Mouse (Mus musculus): ENCODE data around the gene Tgfb1. TPM values are rescaled to one million over a fixed set of nuclear protein-coding genes. Genes with fewer than 3 reads are reported as not detected.
A peak's percentile ranks its signal among the peaks of the same experiment; 100 is the strongest.
"Not testable (repeated sequence)": the region's sequence is repeated elsewhere in the genome, so short reads cannot be mapped to it uniquely, and the experiment has no call there.

The Tgfb1 gene
- total RNA-seq, 2 experiments from 2014 or later: 40.9 to 42.4 TPM

GRCm38 (mm10) chr7:25706578-25707170 lies 19.9 kb downstream of the Tgfb1 start:
- no peak for DNase-seq

DNA sequence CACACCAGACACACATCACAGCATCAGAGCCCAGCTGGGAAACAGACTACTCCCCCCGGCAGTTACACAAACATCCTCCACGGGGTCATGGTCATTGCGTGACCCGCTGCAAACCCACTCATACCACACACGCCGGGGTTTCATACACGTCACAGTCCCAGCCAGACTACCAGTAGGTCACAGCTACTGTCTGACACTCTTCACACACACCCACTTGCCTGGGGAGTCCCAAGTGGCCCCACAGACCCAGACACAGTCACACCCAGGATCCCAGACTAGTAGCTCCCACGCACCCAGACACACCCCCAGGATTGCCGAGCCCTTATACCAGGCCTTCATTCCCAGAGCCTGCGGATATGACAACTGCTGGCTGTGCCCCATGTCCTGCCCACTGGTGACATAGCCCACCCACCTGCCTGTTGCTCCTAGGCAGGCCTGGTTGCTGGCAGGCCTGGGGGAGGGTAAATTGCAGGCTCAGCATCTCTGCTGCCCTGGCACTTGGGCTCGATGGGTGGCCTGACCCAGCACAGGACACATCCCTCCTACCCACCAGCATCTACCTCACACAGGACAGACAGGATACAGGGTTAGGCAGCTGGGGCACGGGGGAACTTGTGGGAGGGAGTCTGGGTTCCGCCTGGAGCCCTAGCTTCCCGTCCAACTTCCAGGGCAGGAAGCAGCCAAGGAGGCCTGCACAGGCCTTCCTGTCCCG lies 20.9 kb downstream of the Tgfb1 start:
- peak; percentile 69 for DNase-seq

DNA sequence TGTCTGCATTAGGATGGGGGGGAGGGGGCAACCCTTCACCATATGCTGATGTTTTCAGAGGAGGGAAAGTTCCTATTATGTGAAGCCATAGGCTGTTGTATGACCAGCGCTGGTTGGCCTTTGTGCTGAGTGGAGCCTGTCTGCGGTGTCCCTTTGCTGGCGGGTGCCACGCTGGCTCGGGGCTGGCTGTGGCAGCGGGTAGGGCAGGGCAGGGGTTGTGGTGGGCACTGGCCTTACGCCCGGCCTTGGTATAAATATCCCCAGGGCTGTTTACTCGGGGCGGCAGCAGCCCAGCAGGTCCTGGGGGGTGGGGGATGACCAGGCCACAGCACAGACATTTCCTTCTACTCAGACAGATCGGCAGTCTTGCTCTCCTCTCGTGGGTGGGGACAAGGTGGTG lies 23.2 kb downstream of the Tgfb1 start:
- peak; percentile 75 for DNase-seq

GRCm38 (mm10) chr7:25710519-25711130 lies 23.8 kb downstream of the Tgfb1 start:
- no peak for DNase-seq

DNA sequence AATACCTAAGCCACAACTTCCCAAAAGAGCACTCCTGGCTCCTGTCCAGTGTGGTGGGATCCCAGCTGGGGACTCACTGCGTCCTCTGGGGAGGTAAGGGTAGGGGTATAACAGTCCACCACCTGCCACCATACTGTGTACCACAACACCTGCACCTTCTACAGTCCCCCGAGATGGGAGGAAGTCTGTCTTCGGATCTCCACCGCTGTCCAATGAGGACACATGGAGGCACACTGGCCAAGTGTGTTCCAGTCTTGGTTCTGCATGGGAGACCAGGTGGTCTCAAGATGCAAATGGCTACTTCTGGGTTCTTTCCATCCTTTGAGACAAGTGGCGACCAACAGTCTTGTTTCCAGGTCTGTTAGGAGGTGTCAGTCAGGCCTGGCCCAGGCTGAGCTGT lies 24.4 kb downstream of the Tgfb1 start:
- DNase-seq: no peak

DNA sequence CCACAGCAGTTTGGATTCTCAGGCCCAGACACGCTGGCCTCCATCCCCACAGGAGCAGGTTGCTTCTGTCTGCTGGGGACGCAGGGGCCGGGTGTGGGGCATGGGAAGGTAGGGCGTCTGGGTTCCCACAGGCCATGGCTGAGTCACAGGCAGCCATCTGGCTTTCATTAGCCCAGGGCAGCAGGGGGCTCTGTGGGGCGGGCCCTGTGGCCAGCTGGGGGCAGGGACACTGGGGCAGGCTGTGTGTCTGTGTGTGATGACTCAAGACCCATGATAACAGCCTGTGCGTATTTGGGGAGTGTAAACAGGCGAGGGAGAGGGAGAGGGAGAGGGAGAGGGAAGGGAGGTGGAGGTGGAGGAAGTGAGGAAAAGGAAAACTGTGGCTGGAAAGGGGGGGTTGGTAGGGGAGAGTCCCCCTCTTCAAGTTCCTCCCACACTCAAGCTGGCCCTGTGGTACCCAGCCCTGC lies 25.0 kb downstream of the Tgfb1 start:
- peak; percentile 69 for DNase-seq

DNA sequence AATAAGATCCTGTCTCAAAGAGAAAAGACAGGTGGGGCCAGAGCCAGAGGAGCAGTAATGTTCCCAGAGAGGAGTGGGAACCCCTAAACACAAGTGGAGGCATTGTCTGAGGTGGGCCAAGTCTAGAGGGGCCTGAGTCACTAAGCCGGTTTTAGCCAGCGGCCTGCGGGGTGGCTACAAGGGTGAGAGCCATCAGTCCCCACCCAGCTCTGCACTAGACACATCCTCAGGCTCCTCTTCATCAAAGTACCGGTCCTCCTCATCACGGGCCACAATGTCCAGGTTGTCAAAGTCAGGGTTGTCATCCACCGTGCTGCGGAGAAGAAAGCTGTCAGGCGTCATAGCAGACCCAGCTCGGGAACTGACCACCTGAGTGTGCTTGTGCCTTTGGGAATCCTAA lies 26.0 kb downstream of the Tgfb1 start:
- no peak for DNase-seq

GRCm38 (mm10) chr7:25714581-25714980 lies 27.8 kb downstream of the Tgfb1 start:
- DNase-seq: no peak

- no peak for DNase-seq
Observed at GRCm38 (mm10) chr7:25715731-25716271, 29.0 kb downstream of the Tgfb1 start.

- no peak for DNase-seq
Observed at GRCm38 (mm10) chr7:25717478-25717877, 30.7 kb downstream of the Tgfb1 start.

GRCm38 (mm10) chr7:25718788-25719417 lies 32.1 kb downstream of the Tgfb1 start, which contains the start of gene Ccdc97:
Ccdc97 (minus strand) TSS chr7:25719088.
- peak; percentile 93 for DNase-seq

DNA sequence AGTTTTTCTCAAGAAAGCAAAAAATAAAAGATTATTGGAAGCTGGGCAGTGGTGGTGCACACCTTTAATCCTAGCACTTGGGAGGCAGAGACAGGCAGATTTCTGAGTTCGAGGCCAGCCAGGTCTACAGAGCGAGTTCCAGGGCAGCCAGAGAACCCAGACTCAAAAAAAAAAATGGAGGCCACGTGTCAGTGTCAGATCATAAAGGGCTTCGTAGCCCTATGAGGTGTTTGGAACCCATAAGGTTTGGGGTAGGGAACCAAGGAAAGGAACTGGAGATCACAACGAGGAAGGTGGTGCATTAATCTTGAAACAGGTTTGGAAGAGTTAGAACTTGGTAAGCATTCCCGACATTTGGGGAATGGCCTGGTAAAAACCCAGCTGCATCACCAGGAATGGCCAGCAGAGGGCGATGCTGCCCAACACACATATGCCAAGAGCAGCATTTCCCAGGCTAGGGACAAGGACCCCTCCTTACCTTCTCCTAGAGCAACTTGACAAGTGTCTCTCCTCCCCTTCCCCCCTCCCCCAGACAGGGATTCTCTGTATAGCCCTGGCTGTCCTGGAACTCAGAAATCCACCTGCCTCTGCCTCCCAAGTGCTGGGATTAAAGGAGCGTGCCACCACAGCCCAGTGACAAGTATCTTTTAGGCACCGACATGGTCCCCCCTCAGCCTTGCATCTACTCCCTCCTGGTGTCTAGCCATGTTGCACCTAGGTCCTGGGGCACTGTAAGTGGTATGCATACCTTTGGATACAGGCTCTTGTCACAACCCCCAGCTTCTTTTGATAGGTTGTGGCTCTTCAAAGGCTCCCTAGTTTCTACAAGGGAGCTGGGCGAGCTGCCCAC lies 33.2 kb downstream of the Tgfb1 start:
- peak; percentile 89 for DNase-seq

GRCm38 (mm10) chr7:25720760-25721159 lies 34.0 kb downstream of the Tgfb1 start:
- no peak for DNase-seq

DNA sequence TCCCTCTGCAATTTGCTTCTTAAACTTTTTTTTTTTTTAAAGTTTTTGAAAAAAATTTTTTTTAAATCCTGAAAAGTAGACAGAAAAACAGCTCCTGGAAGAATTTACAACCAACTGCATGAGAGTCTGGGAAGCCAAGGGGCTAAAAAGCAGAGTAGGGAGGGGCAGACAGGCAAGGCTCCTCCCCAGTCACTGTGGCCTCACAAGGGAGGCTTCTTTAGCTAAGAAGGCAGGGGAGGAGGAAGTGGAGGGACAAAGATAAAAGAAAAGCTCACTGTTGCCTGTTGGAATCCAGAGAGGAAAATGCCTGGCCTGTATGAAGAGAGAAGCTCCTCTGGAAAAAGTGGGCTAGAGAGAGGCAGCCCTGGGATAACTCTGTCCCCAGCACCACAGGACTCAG lies 35.0 kb downstream of the Tgfb1 start:
- DNase-seq: not testable (repeated sequence)

GRCm38 (mm10) chr7:25725886-25726285 lies 39.1 kb downstream of the Tgfb1 start:
- no peak for DNase-seq

DNA sequence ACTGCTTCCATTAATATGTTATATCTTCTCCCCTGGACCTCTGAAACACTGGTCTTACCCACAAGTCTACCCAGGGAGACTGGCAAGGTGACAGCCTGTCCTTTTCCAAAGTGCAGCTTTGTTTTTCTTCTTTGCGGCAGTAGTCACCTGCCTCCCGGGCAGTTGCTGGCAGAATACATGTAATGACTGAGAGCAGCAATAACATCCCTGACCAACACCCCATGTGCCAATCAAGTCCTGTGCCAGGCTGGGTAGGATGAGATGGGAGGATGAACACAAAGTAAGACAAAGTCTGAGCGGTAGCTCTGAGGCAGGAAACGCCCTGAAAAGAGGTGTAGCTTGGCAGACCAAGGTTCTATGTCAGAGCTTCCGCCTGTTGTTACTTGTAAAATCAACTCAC lies 41.0 kb downstream of the Tgfb1 start:
- no peak for DNase-seq

DNA sequence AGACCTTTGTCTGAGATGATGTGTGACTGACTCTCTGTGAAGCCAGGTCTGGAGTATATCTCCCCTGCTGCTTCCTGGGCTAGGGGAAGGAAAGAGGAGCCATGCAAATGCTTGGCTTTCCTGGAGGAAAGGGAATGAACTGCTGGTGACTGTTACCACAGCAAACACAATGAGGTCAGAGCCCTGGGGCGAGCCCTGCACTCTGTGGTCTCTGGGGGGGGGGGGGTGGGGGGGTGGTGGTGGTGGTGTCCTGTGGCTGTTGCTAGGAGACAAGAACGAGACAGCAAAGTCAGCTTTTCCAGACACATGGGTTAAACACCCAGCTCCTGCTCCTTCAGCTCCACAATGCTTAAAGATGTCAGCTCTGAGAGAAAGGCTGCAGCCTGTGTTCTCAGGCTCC lies 42.6 kb downstream of the Tgfb1 start:
- no peak for DNase-seq

GRCm38 (mm10) chr7:25729862-25730261 lies 43.1 kb downstream of the Tgfb1 start:
- peak; percentile 62 for DNase-seq

DNA sequence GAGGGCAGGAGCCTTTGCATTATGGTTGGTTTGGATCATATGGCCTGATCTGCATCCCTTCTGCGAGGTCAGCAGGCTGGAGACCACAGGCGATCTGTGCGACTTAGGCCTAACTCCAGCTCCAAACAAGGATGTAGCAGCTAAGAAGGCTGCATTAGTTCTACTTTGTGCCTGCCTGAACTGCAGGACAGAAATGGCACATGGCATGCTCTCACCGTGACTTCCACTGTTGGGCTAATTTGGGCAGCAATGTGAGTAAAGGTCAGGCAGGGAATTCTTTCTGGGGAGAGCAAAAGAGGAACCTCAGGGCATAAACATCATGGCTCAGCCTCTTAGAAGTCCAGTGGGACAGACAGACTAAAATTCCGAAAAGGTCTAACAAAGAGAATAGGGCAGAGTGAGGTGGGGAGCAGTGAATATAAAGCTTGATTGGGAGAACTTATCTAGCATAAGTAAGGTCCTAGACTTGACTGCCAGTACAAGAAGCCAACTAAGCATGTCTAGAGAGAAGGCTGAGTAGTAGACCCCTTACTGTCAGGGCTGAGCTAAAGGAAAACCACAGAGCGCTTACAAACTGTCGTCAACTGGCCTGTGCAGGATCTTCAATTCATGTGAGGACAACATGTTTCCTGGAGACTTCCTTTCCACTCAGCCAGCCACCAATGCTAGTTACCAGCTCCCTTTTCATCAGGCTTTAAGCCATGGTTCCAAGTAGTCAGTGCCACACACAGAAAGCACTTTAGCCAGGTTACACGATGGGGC lies 44.7 kb downstream of the Tgfb1 start:
- no peak for DNase-seq

DNA sequence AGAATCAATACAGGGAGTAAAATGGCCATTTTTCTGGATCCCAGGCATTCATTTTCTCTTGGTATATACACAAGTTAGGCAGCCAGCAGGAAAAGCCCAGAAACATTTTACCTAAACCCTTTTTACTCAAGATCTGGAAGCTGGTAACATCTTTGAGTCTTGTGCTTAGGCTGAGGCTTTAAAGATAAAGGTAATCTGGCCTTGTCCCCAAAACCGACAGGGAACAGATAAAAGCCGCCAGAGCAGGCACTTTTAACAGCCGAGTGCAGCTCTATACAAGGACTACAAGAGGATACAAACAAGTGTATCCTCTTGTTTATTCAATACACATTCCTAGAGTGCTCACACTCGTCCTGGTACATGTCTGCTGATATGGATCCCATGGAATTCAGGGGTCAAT lies 48.2 kb downstream of the Tgfb1 start:
- DNase-seq: no peak

DNA sequence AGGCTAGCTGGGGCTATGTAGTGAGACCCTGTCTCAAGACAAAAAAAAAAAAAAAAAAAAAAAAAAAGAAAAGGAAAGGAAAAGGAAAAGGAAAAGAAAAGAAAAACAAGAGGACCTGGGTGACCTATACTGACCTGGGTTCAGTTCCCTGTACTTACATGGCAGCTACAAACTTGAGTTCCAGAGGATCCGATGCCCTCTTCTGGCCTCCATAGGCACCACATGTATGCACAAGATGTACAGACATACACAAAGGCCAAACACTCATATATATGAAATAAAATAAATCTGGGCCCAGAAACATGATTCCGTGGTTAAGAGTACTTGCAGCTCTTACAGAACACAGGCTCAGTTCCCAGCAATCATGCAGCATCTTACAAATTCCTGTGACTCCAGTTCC lies 50.1 kb downstream of the Tgfb1 start:
- DNase-seq: no peak
